Mouse (Mus musculus): ENCODE measurements around the gene Cblb. TPM values are rescaled to one million over a fixed set of nuclear protein-coding genes. Genes with fewer than 3 reads are reported as not detected.

Cblb gene
- polyA plus RNA-seq, 1 experiment from 2014 or later = 8.7 TPM

GRCm38 (mm10) chr16:52173253-52173652 lies 142.2 kb downstream of the Cblb start:
- H3K4me2 ChIP-seq (replicated peaks; ENCODE audit: low read depth, low read length) = no peak overlapping the region
- no peaks in the 10 kb centered on the region for H3K4me1 ChIP-seq (ENCODE audit: insufficient read depth, low read depth, low read length)
- DNase-seq (ENCODE audit: low spot score) (no peak), ATAC-seq (no peak)
- no peak overlapping the region for H3K4me3 ChIP-seq (ENCODE audit: low read depth, low read length)
- peaks cover 19% of the 10 kb centered on the region; the same call in 1 of the 2 replicates for H3K36me3 ChIP-seq (ENCODE audit: insufficient read depth, low read length)
- no peak overlapping the region for H3K27ac ChIP-seq (ENCODE audit: low read length)
- H3K27me3 ChIP-seq (replicated peaks; ENCODE audit: insufficient read depth, low read length) = no peaks in the 10 kb centered on the region
- no peak overlapping the region for H3K9ac ChIP-seq (replicated peaks; ENCODE audit: low read depth)
- H3K9me3 ChIP-seq (ENCODE audit: low read length) = no peaks in the 10 kb centered on the region
- TF ChIP-seq EP300 (IDR thresholded peaks at IDR 0.05) (no peak), CTCF (IDR thresholded peaks at IDR 0.05) (no peak)

GRCm38 (mm10) chr16:52179839-52180238 lies 148.8 kb downstream of the Cblb start:
- no peaks in the 10 kb centered on the region for H3K27me3 ChIP-seq (replicated peaks; ENCODE audit: insufficient read depth, low read length)
- TF ChIP-seq EP300 (IDR thresholded peaks at IDR 0.05) = no peak
- TF ChIP-seq CTCF (IDR thresholded peaks at IDR 0.05) = no peak
- H3K4me1 ChIP-seq (ENCODE audit: insufficient read depth, low read depth, low read length) = no peaks in the 10 kb centered on the region
- no peak overlapping the region for H3K4me2 ChIP-seq (replicated peaks; ENCODE audit: low read depth, low read length)
- H3K9me3 ChIP-seq (ENCODE audit: low read length) = no peaks in the 10 kb centered on the region
- DNase-seq (ENCODE audit: low spot score) (no peak), ATAC-seq (no peak)
- H3K9ac ChIP-seq (replicated peaks; ENCODE audit: low read depth) = no peak overlapping the region
- no peak overlapping the region for H3K27ac ChIP-seq (ENCODE audit: low read length)
- H3K36me3 ChIP-seq (ENCODE audit: insufficient read depth, low read length) = peaks cover 4% of the 10 kb centered on the region; the same call in 1 of the 2 replicates
- WGBS = 93% methylated on average over 3 of the region's 3 CpGs
- no peak overlapping the region for H3K4me3 ChIP-seq (ENCODE audit: low read depth, low read length)

- no peak overlapping the region for H3K4me2 ChIP-seq (replicated peaks; ENCODE audit: low read depth, low read length)
- 71% methylated on average over 7 of the region's 7 CpGs for WGBS
- no peak overlapping the region for H3K27ac ChIP-seq (ENCODE audit: low read length)
- no peak for ATAC-seq
- H3K4me3 ChIP-seq (ENCODE audit: low read depth, low read length) = no peak overlapping the region
- H3K9me3 ChIP-seq (ENCODE audit: low read length) = no peaks in the 10 kb centered on the region
- DNase-seq (ENCODE audit: low spot score) = peak; percentile 42
- no peak overlapping the region for H3K9ac ChIP-seq (replicated peaks; ENCODE audit: low read depth)
- H3K27me3 ChIP-seq (replicated peaks; ENCODE audit: insufficient read depth, low read length) = no peaks in the 10 kb centered on the region
- peaks cover 4% of the 10 kb centered on the region; the same call in 1 of the 2 replicates for H3K36me3 ChIP-seq (ENCODE audit: insufficient read depth, low read length)
- H3K4me1 ChIP-seq (ENCODE audit: insufficient read depth, low read depth, low read length) = no peaks in the 10 kb centered on the region
- TF ChIP-seq CTCF (IDR thresholded peaks at IDR 0.05) (peak; percentile 55), EP300 (IDR thresholded peaks at IDR 0.05) (no peak)
Measured at GRCm38 (mm10) chr16:52182057-52182456, 151.0 kb downstream of the Cblb start.

- Histone ChIP-seq H3K4me3 (ENCODE audit: low read depth, low read length) (no peak overlapping the region), H3K4me2 (replicated peaks; ENCODE audit: low read depth, low read length) (no peak overlapping the region), H3K9ac (replicated peaks; ENCODE audit: low read depth) (no peak overlapping the region), H3K27me3 (replicated peaks; ENCODE audit: insufficient read depth, low read length) (no peaks in the 10 kb centered on the region), H3K36me3 (ENCODE audit: insufficient read depth, low read length) (no peaks in the 10 kb centered on the region; the same call in 1 of the 2 replicates), H3K4me1 (ENCODE audit: insufficient read depth, low read depth, low read length) (no peaks in the 10 kb centered on the region), H3K27ac (ENCODE audit: low read length) (no peak overlapping the region), H3K9me3 (ENCODE audit: low read length) (no peaks in the 10 kb centered on the region)
- TF ChIP-seq CTCF (IDR thresholded peaks at IDR 0.05) (no peak), EP300 (IDR thresholded peaks at IDR 0.05) (no peak)
- 86% methylated on average over 10 of the region's 10 CpGs for WGBS
- no peak for ATAC-seq
- DNase-seq (ENCODE audit: low spot score) = no peak
Measured at GRCm38 (mm10) chr16:52184350-52184749, 153.3 kb downstream of the Cblb start.

- 24% methylated on average over 10 of the region's 10 CpGs for WGBS
- Histone ChIP-seq H3K27me3 (replicated peaks; ENCODE audit: insufficient read depth, low read length) (no peaks in the 10 kb centered on the region), H3K36me3 (ENCODE audit: insufficient read depth, low read length) (peaks cover 18% of the 10 kb centered on the region), H3K9ac (replicated peaks; ENCODE audit: low read depth) (no peak overlapping the region), H3K4me3 (ENCODE audit: low read depth, low read length) (no peak overlapping the region), H3K9me3 (ENCODE audit: low read length) (no peaks in the 10 kb centered on the region), H3K27ac (ENCODE audit: low read length) (no peak overlapping the region), H3K4me2 (replicated peaks; ENCODE audit: low read depth, low read length) (no peak overlapping the region), H3K4me1 (ENCODE audit: insufficient read depth, low read depth, low read length) (no peaks in the 10 kb centered on the region)
- TF ChIP-seq EP300 (IDR thresholded peaks at IDR 0.05) (no peak), CTCF (IDR thresholded peaks at IDR 0.05) (no peak)
- ATAC-seq (peak; percentile 95), DNase-seq (ENCODE audit: low spot score) (peak; percentile 94)
Measured at GRCm38 (mm10) chr16:52186731-52187130, 155.7 kb downstream of the Cblb start.

GRCm38 (mm10) chr16:52189103-52189502 lies 158.1 kb downstream of the Cblb start:
- Histone ChIP-seq H3K4me2 (replicated peaks; ENCODE audit: low read depth, low read length) (no peak overlapping the region), H3K36me3 (ENCODE audit: insufficient read depth, low read length) (peaks cover 24% of the 10 kb centered on the region), H3K9ac (replicated peaks; ENCODE audit: low read depth) (no peak overlapping the region), H3K27ac (ENCODE audit: low read length) (no peak overlapping the region), H3K9me3 (ENCODE audit: low read length) (no peaks in the 10 kb centered on the region), H3K4me3 (ENCODE audit: low read depth, low read length) (no peak overlapping the region), H3K4me1 (ENCODE audit: insufficient read depth, low read depth, low read length) (no peaks in the 10 kb centered on the region), H3K27me3 (replicated peaks; ENCODE audit: insufficient read depth, low read length) (no peaks in the 10 kb centered on the region)
- 85% methylated on average over 1 of the region's 2 CpGs for WGBS
- peak; percentile 57 for TF ChIP-seq CTCF (IDR thresholded peaks at IDR 0.05)
- TF ChIP-seq EP300 (IDR thresholded peaks at IDR 0.05) = no peak
- no peak for ATAC-seq
- DNase-seq (ENCODE audit: low spot score) = no peak

GRCm38 (mm10) chr16:52190714-52191113 lies 159.7 kb downstream of the Cblb start:
- WGBS = 88% methylated on average over 5 of the region's 5 CpGs
- Histone ChIP-seq H3K36me3 (ENCODE audit: insufficient read depth, low read length) (peaks cover 26% of the 10 kb centered on the region), H3K9me3 (ENCODE audit: low read length) (no peaks in the 10 kb centered on the region), H3K4me3 (ENCODE audit: low read depth, low read length) (no peak overlapping the region), H3K4me1 (ENCODE audit: insufficient read depth, low read depth, low read length) (no peaks in the 10 kb centered on the region), H3K9ac (replicated peaks; ENCODE audit: low read depth) (no peak overlapping the region), H3K27me3 (replicated peaks; ENCODE audit: insufficient read depth, low read length) (no peaks in the 10 kb centered on the region), H3K27ac (ENCODE audit: low read length) (no peak overlapping the region), H3K4me2 (replicated peaks; ENCODE audit: low read depth, low read length) (no peak overlapping the region)
- no peak for ATAC-seq
- no peak for TF ChIP-seq EP300 (IDR thresholded peaks at IDR 0.05)
- TF ChIP-seq CTCF (IDR thresholded peaks at IDR 0.05) = no peak
- no peak for DNase-seq (ENCODE audit: low spot score)
